Mouse (Mus musculus) CD4-positive, CD25-positive, alpha-beta regulatory T cell, adult 4 months (primary cell): ENCODE data around the gene Lrrc57. TPM values are rescaled to one million over a fixed set of nuclear protein-coding genes. Genes with fewer than 3 reads are reported as not detected.
"Not testable (repeated sequence)": the region's sequence is repeated elsewhere in the genome, so short reads cannot be mapped to it uniquely, and the experiment has no call there.

Experiments used
- ATAC-seq: one replicate; pipeline ENCODE4 v1.8.0; 2017
- polyA plus RNA-seq, 2 experiments: library from polyadenylated mRNA; unstranded; fragments of 100-300 nt; shearing (Covaris generic); gene quantifications; one replicate each; pipeline ENCODE4 v1.2.1; 2017

The Lrrc57 gene
- polyA plus RNA-seq, 2 experiments from 2014 or later = 33.0 to 37.2 TPM

GRCm38 (mm10) chr2:120599506-120599905 is 9.8 kb downstream of the Lrrc57 start:
- ATAC-seq = peak; percentile 47

GRCm38 (mm10) chr2:120597734-120598133 is 11.6 kb downstream of the Lrrc57 start:
- ATAC-seq = no peak

GRCm38 (mm10) chr2:120592227-120592626 is 17.1 kb downstream of the Lrrc57 start:
- no peak for ATAC-seq

- ATAC-seq = no peak
These were observed 19.6 kb downstream of the Lrrc57 start for GRCm38 (mm10) chr2:120589759-120590158.

- peak; percentile 85 for ATAC-seq
These were observed 31.0 kb downstream of the Lrrc57 start for GRCm38 (mm10) chr2:120578286-120578685.

- ATAC-seq = no peak
These were observed 31.5 kb downstream of the Lrrc57 start for GRCm38 (mm10) chr2:120577799-120578198.

- ATAC-seq = no peak
These were observed 33.3 kb downstream of the Lrrc57 start for GRCm38 (mm10) chr2:120575978-120576377.

GRCm38 (mm10) chr2:120575121-120575520 is 34.2 kb downstream of the Lrrc57 start:
- ATAC-seq = no peak

- not testable (repeated sequence) for ATAC-seq
These were observed 37.2 kb downstream of the Lrrc57 start for GRCm38 (mm10) chr2:120572161-120572560.

GRCm38 (mm10) chr2:120571081-120571480 is 38.2 kb downstream of the Lrrc57 start:
- no peak for ATAC-seq

- peak; percentile 35 for ATAC-seq
These were observed 41.5 kb downstream of the Lrrc57 start for GRCm38 (mm10) chr2:120567798-120568320.

- ATAC-seq = peak; percentile 79
These were observed 42.2 kb downstream of the Lrrc57 start, which contains the start of gene Snap23 for GRCm38 (mm10) chr2:120566886-120567797. Gene Snap23, plus strand, starts transcription at chr2:120567671.

- no peak for ATAC-seq
These were observed 44.0 kb downstream of the Lrrc57 start for GRCm38 (mm10) chr2:120565363-120565762.

- not testable (repeated sequence) for ATAC-seq
These were observed 44.7 kb downstream of the Lrrc57 start for GRCm38 (mm10) chr2:120564548-120565188.

GRCm38 (mm10) chr2:120563235-120563990 is 45.9 kb downstream of the Lrrc57 start, which contains the start of gene Zfp106:
Gene Zfp106, minus strand, starts transcription at chr2:120563843.
- ATAC-seq = peak; percentile 81

- no peak for ATAC-seq
These were observed 46.5 kb downstream of the Lrrc57 start for GRCm38 (mm10) chr2:120562859-120563234.

- no peak for ATAC-seq
These were observed 47.8 kb downstream of the Lrrc57 start for GRCm38 (mm10) chr2:120561524-120561923.

GRCm38 (mm10) chr2:120558813-120559212 is 50.5 kb downstream of the Lrrc57 start:
- ATAC-seq = no peak

GRCm38 (mm10) chr2:120556868-120557267 is 52.5 kb downstream of the Lrrc57 start:
- ATAC-seq = no peak
